27 mouse cellular contexts compared by ENCODE assay signal in the genomic region with DNA sequence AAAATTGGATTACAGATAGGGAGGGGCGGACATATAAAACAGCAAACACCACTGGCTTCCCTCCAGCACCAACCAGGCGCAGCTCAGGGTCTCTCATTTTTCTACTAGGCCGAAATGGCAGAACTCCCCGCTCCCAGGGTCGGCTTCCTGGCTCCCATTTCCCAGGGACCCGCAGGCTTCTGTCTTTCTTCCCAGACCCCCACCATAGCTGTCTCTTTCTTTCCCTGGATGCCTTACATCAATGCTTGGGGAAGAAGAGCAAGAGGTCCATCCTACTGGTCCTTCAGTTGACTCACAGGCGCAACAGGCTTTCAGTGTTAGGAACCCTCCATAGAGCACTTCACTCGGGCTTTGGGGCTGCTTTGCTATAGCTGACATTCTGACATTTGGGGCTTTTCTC. TPM values are rescaled to one million over a fixed set of nuclear protein-coding genes. Genes with fewer than 3 reads are reported as not detected.
DNase-seq lines count a peak whose midpoint lies in the region; ATAC-seq and TF ChIP-seq lines count a peak whose summit lies in the region.
"Had no signal": no experiment of that assay in that cellular context is flagged by ENCODE, and none has a peak within 500 bp of the region (broad histone marks: within the 10 kb centered on the region; RNA-seq: fewer than 3 reads in every experiment).

No protein-coding gene starts in this region.

- TF ChIP-seq POLR2A in embryonic fibroblast, embryonic 13.5 days (IDR thresholded peaks at IDR 0.05; ENCODE audit: low read depth, low read length), result no peak

- no peaks in the 10 kb centered on the region for H3K9me3 ChIP-seq in midbrain, embryonic 11.5 days (ENCODE audit: control insufficient read depth, low read length)
- no peaks in the 10 kb centered on the region for H3K9me3 ChIP-seq in midbrain, embryonic 10.5 days (replicated peaks)
- H3K9me3 ChIP-seq in limb, embryonic 15.5 days, result no peaks in the 10 kb centered on the region
- H3K9me3 ChIP-seq: forebrain, embryonic 13.5 days; heart, embryonic 13.5 days; stomach, embryonic 15.5 days had no signal

- peak; percentile 93 for DNase-seq in midbrain, embryonic 11.5 days (ENCODE audit: low spot score, missing footprints)
- DNase-seq in midbrain, embryonic 10.5 days (ENCODE audit: low spot score), result no peak
- peak; percentile 29 for DNase-seq in embryo, embryonic 9.5 days (ENCODE audit: extremely low spot score)
- no peak for DNase-seq in heart, postnatal 14 days
- DNase-seq in cerebellum, adult 18-20 months, result no peak
- DNase-seq in right cerebral cortex, adult 18-20 months, result no peak
- DNase-seq: adrenal gland, postnatal 36 days; cerebellum, postnatal 10 days; gastrocnemius, postnatal 25 days; heart, adult 2 months; kidney, adult 18-20 months; kidney, postnatal 4 days; layer of hippocampus, adult 9-11 months; liver; liver, postnatal 0 days; right cerebral cortex, postnatal 4 days; thymus, postnatal 36 days had no signal

- H3K27ac ChIP-seq in midbrain, embryonic 11.5 days (ENCODE audit: low read depth, low read length), result no peak overlapping the region
- no peak overlapping the region for H3K27ac ChIP-seq in midbrain, embryonic 10.5 days (replicated peaks)
- H3K27ac ChIP-seq in embryonic fibroblast, embryonic 13.5 days (ENCODE audit: insufficient read depth, low read length), result peak overlapping the region; percentile 72
- peak overlapping the region; percentile 55 for H3K27ac ChIP-seq in limb, embryonic 15.5 days
- H3K27ac ChIP-seq: forebrain, embryonic 13.5 days; heart, adult 2 months; heart, embryonic 13.5 days; hindbrain, embryonic 14.5 days; left cerebral cortex, adult 2 months; macrophage; stomach, embryonic 15.5 days had no signal

- peaks cover 100% of the 10 kb centered on the region for H3K27me3 ChIP-seq in midbrain, embryonic 11.5 days (ENCODE audit: control insufficient read depth, insufficient read depth, low read length)
- peaks cover 100% of the 10 kb centered on the region for H3K27me3 ChIP-seq in midbrain, embryonic 10.5 days (ENCODE audit: low read depth, poor library complexity, severe bottlenecking)
- H3K27me3 ChIP-seq in limb, embryonic 15.5 days, result peaks cover 69% of the 10 kb centered on the region

- H3K4me3 ChIP-seq in midbrain, embryonic 11.5 days (ENCODE audit: low read depth, low read length), result no peak overlapping the region
- H3K4me3 ChIP-seq in midbrain, embryonic 10.5 days, result no peak overlapping the region
- H3K4me3 ChIP-seq in embryonic fibroblast, embryonic 13.5 days (ENCODE audit: insufficient read depth, low read length), result 0 out of 2 replicates have a peak overlapping the region, but pooled peaks have one; percentile 20
- H3K4me3 ChIP-seq in limb, embryonic 15.5 days, result 0 out of 2 replicates have a peak overlapping the region, but pooled peaks have one; percentile 5
- H3K4me3 ChIP-seq: forebrain, embryonic 13.5 days; heart, adult 2 months; heart, embryonic 13.5 days; left cerebral cortex, adult 2 months; stomach, embryonic 15.5 days had no signal

- H3K4me1 ChIP-seq in midbrain, embryonic 11.5 days (ENCODE audit: control insufficient read depth, insufficient read depth, low read length), result peaks cover 6% of the 10 kb centered on the region
- H3K4me1 ChIP-seq in midbrain, embryonic 10.5 days, result peaks cover 15% of the 10 kb centered on the region
- no peaks in the 10 kb centered on the region for H3K4me1 ChIP-seq in embryonic fibroblast, embryonic 13.5 days (ENCODE audit: control insufficient read depth, insufficient read depth, low read length)
- H3K4me1 ChIP-seq in limb, embryonic 15.5 days, result peaks cover 28% of the 10 kb centered on the region

- no peak overlapping the region for H3K9ac ChIP-seq in midbrain, embryonic 11.5 days (ENCODE audit: low read length)
- no peak overlapping the region for H3K9ac ChIP-seq in limb, embryonic 15.5 days
- H3K9ac ChIP-seq: forebrain, embryonic 13.5 days; heart, embryonic 13.5 days; hindbrain, embryonic 14.5 days; liver, postnatal 0 days; stomach, embryonic 15.5 days had no signal

- WGBS in midbrain, embryonic 11.5 days, result 1% methylated on average over 8 of the region's 8 CpGs
- 2% methylated on average over 8 of the region's 8 CpGs for WGBS in midbrain, embryonic 10.5 days
- WGBS in limb, embryonic 15.5 days, result 28% methylated on average over 8 of the region's 8 CpGs

- no peak for ATAC-seq in midbrain, embryonic 11.5 days (ENCODE audit: low FRiP score)
- no peak for ATAC-seq in limb, embryonic 15.5 days (ENCODE audit: insufficient number of reproducible peaks, low FRiP score, low TSS enrichment, low read depth)
- ATAC-seq: forebrain, embryonic 13.5 days; inflammation-experienced regulatory T-cells, adult 6 months; liver, postnatal 0 days; lung, postnatal 0 days had no signal

- no peak overlapping the region for H3K4me2 ChIP-seq in midbrain, embryonic 11.5 days
- peak overlapping the region; percentile 30; the same call in 1 of the 2 replicates for H3K4me2 ChIP-seq in limb, embryonic 15.5 days
- H3K4me2 ChIP-seq: forebrain, embryonic 13.5 days; heart, embryonic 13.5 days; hindbrain, embryonic 14.5 days; stomach, embryonic 15.5 days had no signal

- H3K36me3 ChIP-seq in midbrain, embryonic 11.5 days (ENCODE audit: control insufficient read depth, insufficient read depth, low read length), result no peaks in the 10 kb centered on the region
- no peaks in the 10 kb centered on the region for H3K36me3 ChIP-seq in midbrain, embryonic 10.5 days
- no peaks in the 10 kb centered on the region for H3K36me3 ChIP-seq in limb, embryonic 15.5 days
- H3K36me3 ChIP-seq: heart, embryonic 13.5 days; stomach, embryonic 15.5 days had no signal

- intact Hi-C loops in heart, postnatal 14 days (cut with DNase I), result no loop called here

- TF ChIP-seq CTCF in embryonic fibroblast, embryonic 13.5 days (IDR thresholded peaks at IDR 0.05; ENCODE audit: borderline replicate concordance, insufficient read depth, low read length), result no peak

RNA-seq across cellular contexts. Expression of a gene that starts 2.3 kb away (rescaled TPM):
- 1.6 and 1.8 TPM in 2 replicates for polyA plus RNA-seq in midbrain, embryonic 11.5 days (2014; fragmentation: Nextera tagmentation; extraction: Ambion mirVana)
- polyA plus RNA-seq in midbrain, embryonic 10.5 days (2016; fragmentation: Nextera tagmentation; extraction: Ambion mirVana), result 1.2 TPM in 2 replicates
- polyA plus RNA-seq in embryonic fibroblast, embryonic 13.5 days (2011; ENCODE audit: insufficient read length, low read depth, missing spikeins), result 57.3 and 86.3 TPM in 2 replicates
- 21.9 and 24.0 TPM in 2 replicates for polyA plus RNA-seq in limb, embryonic 15.5 days (2015; fragmentation: Nextera tagmentation; extraction: Ambion mirVana)
- total RNA-seq in heart, postnatal 14 days (2021), result under 1 TPM; 0.10 to 0.48 TPM
- polyA plus RNA-seq: inflammation-experienced regulatory T-cells, adult 6 months; macrophage had no signal

Comparison
In these comparisons a context has a peak if more than half of its experiments do, and no peak if none do; other contexts are left out.
1. DNase-seq: peak in midbrain, embryonic 11.5 days (single experiment) and embryo, embryonic 9.5 days (single experiment); none in midbrain, embryonic 10.5 days (single experiment), heart, postnatal 14 days (0 of 2), cerebellum, adult 18-20 months (0 of 2) and right cerebral cortex, adult 18-20 months (single experiment).
2. H3K27ac ChIP-seq: peak in embryonic fibroblast, embryonic 13.5 days (single experiment) and limb, embryonic 15.5 days (single experiment); none in midbrain, embryonic 11.5 days (single experiment) and midbrain, embryonic 10.5 days (single experiment).
3. H3K4me3 ChIP-seq: peak in embryonic fibroblast, embryonic 13.5 days (single experiment) and limb, embryonic 15.5 days (single experiment); none in midbrain, embryonic 11.5 days (single experiment) and midbrain, embryonic 10.5 days (single experiment).